Mouse (Mus musculus) lung, postnatal 0 days (tissue): ENCODE data around the gene Ptpn13.

ENCODE experiments used
- CTCF ChIP-seq: IDR thresholded peaks from 2 replicates; pipeline ENCODE4 v1.5.1; 2016; ENCODE audit warnings: antibody characterized with exemption, mild to moderate bottlenecking
- EP300 ChIP-seq: IDR thresholded peaks from 2 replicates; pipeline ENCODE4 v1.6.1; 2016; ENCODE audit warnings: antibody characterized with exemption, mild to moderate bottlenecking, control low read depth

GRCm38 (mm10) chr5:103497061-103497460 is 72.1 kb downstream of the Ptpn13 start:
- TF ChIP-seq EP300: no peak
- TF ChIP-seq CTCF: no peak
